Mouse (Mus musculus) midbrain, embryonic 11.5 days (tissue): Measurements from ENCODE around the gene Mrps18a. TPM values are rescaled to one million over a fixed set of nuclear protein-coding genes. Genes with fewer than 3 reads are reported as not detected.

Experiments
- ATAC-seq: fragments of 200-750 bp; cut with Nextera tagmentation; 2 replicates; pipeline ENCODE4 v1.8.0; 2017; ENCODE audit warnings: moderate TSS enrichment, moderate library complexity; ENCODE audit not compliant: low FRiP score
- DNase-seq: peaks from one replicate; pipeline ENCODE4 v3.0.0; 2015; ENCODE audit warnings: low spot score; ENCODE audit errors: missing footprints
- H3K27ac ChIP-seq: fragments of 300-500 bp; sonication (generic); 2 replicates; pipeline ENCODE4 v1.5.1; 2014; ENCODE audit warnings: low read depth, low read length
- H3K27me3 ChIP-seq: fragments of 300-500 bp; sonication (generic); 2 replicates; pipeline ENCODE4 v1.6.1; 2014; ENCODE audit warnings: mild to moderate bottlenecking, low read length, moderate library complexity, mixed read lengths; ENCODE audit not compliant: control insufficient read depth, insufficient read depth
- H3K36me3 ChIP-seq: fragments of 300-500 bp; sonication (generic); 2 replicates; pipeline ENCODE4 v1.6.1; 2014; ENCODE audit warnings: mild to moderate bottlenecking, low read length, moderate library complexity, mixed read lengths; ENCODE audit not compliant: control insufficient read depth, insufficient read depth
- H3K4me1 ChIP-seq: fragments of 300-500 bp; sonication (generic); 2 replicates; pipeline ENCODE4 v1.6.1; 2014; ENCODE audit warnings: low read length; ENCODE audit not compliant: control insufficient read depth, insufficient read depth
- H3K4me2 ChIP-seq: fragments of 300-500 bp; sonication (generic); 2 replicates; pipeline ENCODE4 v1.6.1; 2014; ENCODE audit warnings: mild to moderate bottlenecking, moderate library complexity
- H3K4me3 ChIP-seq: fragments of 300-500 bp; sonication (generic); 2 replicates; pipeline ENCODE4 v1.5.1; 2014; ENCODE audit warnings: low read depth, low read length
- H3K9ac ChIP-seq: fragments of 300-500 bp; sonication (generic); 2 replicates; pipeline ENCODE4 v1.6.1; 2014; ENCODE audit warnings: low read length
- H3K9me3 ChIP-seq: fragments of 300-500 bp; sonication (generic); 2 replicates; pipeline ENCODE4 v1.6.1; 2016; ENCODE audit warnings: low read length; ENCODE audit not compliant: control insufficient read depth
- WGBS: fragments of 180-500 bp; shearing (Covaris S2); extraction: QIAGEN DNeasy Blood & Tissue Kit; methylation state at CpG from one replicate; pipeline ENCODE4 v1.1.7; 2014; 5-methylcytosine and 5-hydroxymethylcytosine counted together
- polyA plus RNA-seq: library from polyadenylated mRNA; unstranded; fragments of >200 nt; fragmentation: Nextera tagmentation; extraction: Ambion mirVana; gene quantifications from 2 replicates; pipeline ENCODE4 v1.2.1, GENCODE M21; 2014

The Mrps18a gene
- polyA plus RNA-seq, 1 experiment from 2014 or later: 119 TPM

DNA sequence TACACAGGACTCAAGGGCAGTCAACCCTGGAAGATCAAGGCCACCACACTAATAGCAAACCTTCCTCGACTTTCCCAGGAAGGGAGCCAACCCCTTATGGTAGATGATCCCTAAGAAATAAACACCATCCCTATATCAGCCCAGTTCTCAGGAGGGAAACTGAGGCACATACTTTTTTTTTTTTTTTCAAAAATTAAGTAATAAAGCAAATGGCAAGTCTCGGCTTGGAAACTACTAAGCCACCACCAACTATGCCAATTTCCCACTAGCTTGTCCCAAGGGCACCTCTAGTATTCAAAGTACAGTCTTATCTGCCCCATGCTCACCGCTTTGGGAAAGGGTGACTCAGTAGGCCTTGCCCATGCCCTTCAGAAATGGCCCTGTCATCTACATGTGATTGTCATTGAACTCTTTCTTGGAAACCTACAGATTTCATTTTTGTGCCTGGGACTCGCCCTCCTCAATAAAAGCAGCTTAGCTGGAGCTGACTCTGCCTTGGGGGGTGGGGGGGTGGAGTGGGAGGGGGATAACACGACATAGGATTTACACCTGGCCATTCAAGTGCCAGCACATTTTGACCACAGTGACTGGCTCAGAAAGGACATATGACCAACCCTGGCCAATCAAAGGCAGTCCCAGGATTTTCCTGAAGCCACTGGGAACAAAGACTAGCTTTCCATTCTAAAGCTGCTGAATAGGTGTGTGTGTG, 35.1 kb upstream of the Mrps18a start:
- H3K4me1 ChIP-seq: no peaks in the 10 kb centered on the region
- ATAC-seq (no peak), DNase-seq (no peak)
- WGBS: 68% methylated on average over 5 of the region's 5 CpGs
- H3K9me3 ChIP-seq: no peaks in the 10 kb centered on the region; the same call in 1 of the 2 replicates
- H3K4me3 ChIP-seq: no peak overlapping the region
- no peak overlapping the region for H3K9ac ChIP-seq
- no peak overlapping the region for H3K4me2 ChIP-seq
- H3K27me3 ChIP-seq: no peaks in the 10 kb centered on the region
- H3K27ac ChIP-seq: no peak overlapping the region
- H3K36me3 ChIP-seq: no peaks in the 10 kb centered on the region

DNA sequence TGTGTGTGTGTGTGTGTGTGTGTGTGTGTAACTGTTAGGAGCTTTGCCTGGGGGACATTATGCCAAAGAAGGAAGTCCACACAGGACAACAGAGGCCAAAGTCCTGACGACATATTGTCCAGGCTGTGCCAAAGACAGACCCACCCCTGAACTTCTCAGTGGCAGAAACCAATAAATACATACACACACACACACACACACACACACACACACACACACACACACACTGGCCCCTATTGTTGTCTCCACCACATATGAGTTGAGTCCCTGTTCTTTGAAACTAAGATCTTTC, 34.6 kb upstream of the Mrps18a start:
- Histone ChIP-seq H3K36me3 (no peaks in the 10 kb centered on the region), H3K4me2 (no peak overlapping the region), H3K27me3 (no peaks in the 10 kb centered on the region), H3K9me3 (no peaks in the 10 kb centered on the region; the same call in 1 of the 2 replicates), H3K4me3 (no peak overlapping the region), H3K4me1 (no peaks in the 10 kb centered on the region), H3K9ac (no peak overlapping the region), H3K27ac (no peak overlapping the region)
- WGBS: 80% methylated on average over 1 of the region's 1 CpGs
- DNase-seq (no peak), ATAC-seq (no peak)

DNA sequence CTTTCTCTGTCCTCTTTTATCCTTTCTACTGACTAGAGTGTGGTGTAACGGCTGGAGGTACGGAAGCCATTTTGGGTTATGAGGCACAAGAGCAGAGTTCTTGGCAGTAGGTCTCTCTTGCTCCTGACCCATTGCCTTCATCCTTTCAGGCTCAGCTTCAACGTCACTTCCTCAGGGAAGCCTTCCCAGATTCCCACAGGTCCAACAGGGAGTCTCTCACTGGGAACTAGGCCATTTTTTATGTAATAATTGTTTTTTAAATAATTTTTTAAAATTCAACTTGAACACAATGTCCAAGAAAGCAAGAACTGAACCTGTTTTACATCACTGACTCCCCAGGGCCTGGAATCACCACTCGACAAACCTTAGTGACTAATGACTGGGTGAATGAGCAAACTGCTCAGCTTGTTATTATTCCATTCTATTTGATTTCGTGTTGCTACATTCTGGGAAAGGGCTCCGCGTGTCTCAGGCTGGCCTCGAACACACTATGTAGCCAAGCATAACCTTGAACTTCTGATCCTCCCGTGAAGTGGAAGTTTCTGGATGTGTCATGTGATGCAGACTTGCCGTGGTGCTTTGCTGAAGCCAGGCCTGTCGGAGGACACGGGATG, 32.8 kb upstream of the Mrps18a start:
- Histone ChIP-seq H3K27ac (no peak overlapping the region), H3K9ac (no peak overlapping the region), H3K4me2 (no peak overlapping the region), H3K36me3 (no peaks in the 10 kb centered on the region), H3K4me1 (no peaks in the 10 kb centered on the region), H3K4me3 (no peak overlapping the region), H3K9me3 (no peaks in the 10 kb centered on the region; the same call in 1 of the 2 replicates), H3K27me3 (no peaks in the 10 kb centered on the region)
- DNase-seq: no peak
- WGBS: 93% methylated on average over 12 of the region's 12 CpGs
- ATAC-seq: no peak

DNA sequence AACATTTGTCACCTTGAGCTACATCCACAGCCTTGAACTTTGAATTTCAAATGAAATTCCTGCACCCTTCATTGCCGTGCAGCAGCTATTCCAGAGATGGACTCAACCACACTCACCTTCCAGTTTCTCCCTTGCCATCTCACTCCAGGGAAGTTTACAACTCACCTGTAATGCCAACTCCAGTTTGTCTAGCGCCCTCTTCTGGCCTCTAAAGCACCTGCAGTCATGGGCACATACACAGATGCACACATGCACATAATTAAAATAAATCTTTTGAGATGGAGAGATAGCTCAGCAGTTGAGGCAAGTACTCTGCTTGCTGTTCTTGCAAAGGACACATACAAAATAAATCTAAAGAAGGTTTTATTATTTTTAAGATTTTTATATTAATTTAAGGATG, 31.7 kb upstream of the Mrps18a start:
- Histone ChIP-seq H3K36me3 (no peaks in the 10 kb centered on the region), H3K4me3 (no peak overlapping the region), H3K27ac (no peak overlapping the region), H3K9ac (no peak overlapping the region), H3K4me1 (no peaks in the 10 kb centered on the region), H3K27me3 (no peaks in the 10 kb centered on the region), H3K4me2 (no peak overlapping the region), H3K9me3 (no peaks in the 10 kb centered on the region; the same call in 1 of the 2 replicates)
- DNase-seq: no peak
- ATAC-seq: no peak
- 69% methylated on average over 2 of the region's 2 CpGs for WGBS

DNA sequence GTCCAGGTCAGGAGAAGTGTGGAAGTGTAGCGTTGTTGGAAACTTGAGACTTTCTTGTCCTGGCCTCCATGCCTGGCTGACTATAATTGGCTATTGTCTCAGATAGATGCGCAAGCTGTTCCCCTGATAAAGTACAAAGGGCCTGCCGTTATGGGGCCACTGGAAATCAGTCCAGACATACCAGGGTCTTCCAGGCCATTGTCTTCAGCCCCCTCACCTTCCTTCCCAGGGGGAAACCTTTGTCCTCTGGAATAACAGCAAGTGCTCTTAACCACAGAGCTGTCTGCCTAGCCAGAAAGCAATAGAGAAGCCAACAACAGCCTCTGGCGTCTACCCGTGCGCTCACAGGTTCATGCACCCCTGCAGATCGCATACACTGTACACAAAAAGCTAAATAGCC, 30.4 kb upstream of the Mrps18a start:
- Histone ChIP-seq H3K9me3 (no peaks in the 10 kb centered on the region; the same call in 1 of the 2 replicates), H3K27me3 (no peaks in the 10 kb centered on the region), H3K4me3 (no peak overlapping the region), H3K9ac (no peak overlapping the region), H3K4me2 (no peak overlapping the region), H3K27ac (no peak overlapping the region), H3K36me3 (no peaks in the 10 kb centered on the region), H3K4me1 (no peaks in the 10 kb centered on the region)
- DNase-seq: no peak
- WGBS: 64% methylated on average over 7 of the region's 7 CpGs
- ATAC-seq: no peak

DNA sequence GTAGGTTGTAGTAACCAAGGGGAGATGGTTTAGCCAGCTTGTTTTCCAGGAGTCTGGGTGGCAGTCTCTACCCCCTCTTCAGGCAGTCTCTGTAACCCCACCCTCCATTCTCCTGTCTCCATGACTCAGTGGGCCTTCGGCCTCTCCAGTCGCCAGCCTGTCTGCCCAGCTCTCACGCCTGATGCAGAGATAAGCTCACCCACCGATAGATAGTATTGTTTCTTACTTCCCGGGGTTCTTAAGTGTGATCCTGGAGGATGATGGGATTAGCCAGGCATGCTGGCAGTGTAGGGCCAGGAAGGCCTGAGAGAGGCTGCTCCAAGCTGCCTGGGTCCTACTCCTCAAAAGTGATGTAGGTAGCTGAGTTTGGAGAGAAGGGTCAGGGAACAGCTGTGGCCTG, 29.7 kb upstream of the Mrps18a start:
- H3K9me3 ChIP-seq: no peaks in the 10 kb centered on the region; the same call in 1 of the 2 replicates
- DNase-seq (no peak), ATAC-seq (no peak)
- H3K9ac ChIP-seq: no peak overlapping the region
- no peaks in the 10 kb centered on the region for H3K4me1 ChIP-seq
- no peak overlapping the region for H3K4me3 ChIP-seq
- no peak overlapping the region for H3K27ac ChIP-seq
- 46% methylated on average over 5 of the region's 5 CpGs for WGBS
- H3K27me3 ChIP-seq: no peaks in the 10 kb centered on the region
- no peak overlapping the region for H3K4me2 ChIP-seq
- H3K36me3 ChIP-seq: no peaks in the 10 kb centered on the region

DNA sequence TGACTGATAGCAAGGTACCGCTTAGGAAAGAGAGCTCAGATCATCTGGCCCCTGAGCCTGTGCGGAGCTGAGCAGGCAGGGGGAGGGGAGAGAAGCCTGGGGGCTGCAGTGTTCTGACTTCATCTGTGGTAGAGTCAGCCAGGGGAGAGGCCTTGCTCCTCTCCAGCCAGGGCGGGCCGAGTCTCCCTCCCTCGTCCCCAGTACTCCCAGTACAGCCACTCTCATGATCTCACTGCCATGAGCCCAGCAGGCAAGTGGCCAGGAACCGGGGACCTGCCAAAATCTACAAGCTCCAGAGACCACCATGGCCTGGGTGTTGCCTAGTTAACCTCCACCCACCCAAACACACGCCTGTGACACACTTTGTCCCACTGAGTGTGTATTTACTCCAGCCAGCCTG, 29.1 kb upstream of the Mrps18a start:
- H3K9me3 ChIP-seq: no peaks in the 10 kb centered on the region; the same call in 1 of the 2 replicates
- no peak overlapping the region for H3K4me2 ChIP-seq
- no peaks in the 10 kb centered on the region for H3K4me1 ChIP-seq
- DNase-seq (no peak), ATAC-seq (no peak)
- no peaks in the 10 kb centered on the region for H3K36me3 ChIP-seq
- no peak overlapping the region for H3K27ac ChIP-seq
- H3K4me3 ChIP-seq: no peak overlapping the region
- WGBS: 68% methylated on average over 7 of the region's 7 CpGs
- no peak overlapping the region for H3K9ac ChIP-seq
- H3K27me3 ChIP-seq: no peaks in the 10 kb centered on the region

DNA sequence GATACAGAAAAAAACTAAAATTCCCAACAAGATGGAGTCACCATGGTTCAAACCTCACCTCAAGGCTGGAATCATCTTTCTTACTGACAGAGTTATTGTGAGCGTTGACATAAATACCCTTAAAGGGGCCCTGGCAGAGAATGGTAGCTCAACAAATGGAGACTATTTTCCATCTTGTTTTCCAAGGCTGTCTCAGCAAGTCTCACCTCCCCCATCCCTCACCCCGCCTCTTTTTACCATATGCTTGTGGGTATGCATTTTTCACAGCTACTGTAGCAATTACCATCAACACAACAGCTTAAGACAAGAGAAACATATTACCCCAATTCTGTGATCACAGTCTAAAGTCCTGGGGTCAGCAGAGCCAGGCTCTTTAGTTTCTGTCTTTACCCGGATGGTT, 27.4 kb upstream of the Mrps18a start:
- ATAC-seq (no peak), DNase-seq (no peak)
- Histone ChIP-seq H3K4me1 (no peaks in the 10 kb centered on the region), H3K36me3 (no peaks in the 10 kb centered on the region), H3K9me3 (no peaks in the 10 kb centered on the region; the same call in 1 of the 2 replicates), H3K9ac (no peak overlapping the region), H3K27me3 (no peaks in the 10 kb centered on the region), H3K4me3 (no peak overlapping the region), H3K4me2 (no peak overlapping the region), H3K27ac (no peak overlapping the region)
- WGBS: 89% methylated on average over 3 of the region's 3 CpGs

DNA sequence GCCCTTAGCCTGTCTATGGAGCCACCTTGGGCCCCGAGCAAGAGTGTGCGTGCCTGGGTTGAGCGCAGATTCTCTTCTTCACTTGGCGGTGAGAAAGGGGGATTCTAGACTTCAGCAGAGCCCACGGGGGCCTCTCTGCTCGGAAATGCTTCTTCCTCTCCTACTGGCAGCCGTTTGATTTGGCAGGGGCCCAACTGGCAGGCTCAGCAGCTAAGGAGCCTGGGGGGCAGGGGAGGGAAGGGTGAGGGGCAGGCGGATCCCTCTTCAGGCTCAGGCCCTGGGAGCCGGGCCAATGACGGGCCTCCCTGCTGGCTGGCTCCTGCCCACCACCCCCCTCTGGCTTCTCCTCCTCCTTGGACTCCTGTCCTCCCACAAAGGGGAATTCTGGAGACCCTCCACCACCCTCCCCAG, 26.7 kb upstream of the Mrps18a start:
- 28% methylated on average over 9 of the region's 10 CpGs for WGBS
- Histone ChIP-seq H3K4me1 (no peaks in the 10 kb centered on the region), H3K4me2 (no peak overlapping the region), H3K36me3 (no peaks in the 10 kb centered on the region), H3K27ac (no peak overlapping the region), H3K27me3 (no peaks in the 10 kb centered on the region), H3K9ac (0 out of 2 replicates have a peak overlapping the region, but pooled peaks have one; percentile 18), H3K9me3 (no peaks in the 10 kb centered on the region), H3K4me3 (no peak overlapping the region)
- DNase-seq (no peak), ATAC-seq (peak; percentile 35; the same call in 1 of the 2 replicates)
